Mouse (Mus musculus): ENCODE data around the gene Sfswap. TPM values are rescaled to one million over a fixed set of nuclear protein-coding genes. Genes with fewer than 3 reads are reported as not detected.

Gene Sfswap
- 169 to 190 TPM (median 177 TPM) in 4 replicates for total RNA-seq (2023)

DNA sequence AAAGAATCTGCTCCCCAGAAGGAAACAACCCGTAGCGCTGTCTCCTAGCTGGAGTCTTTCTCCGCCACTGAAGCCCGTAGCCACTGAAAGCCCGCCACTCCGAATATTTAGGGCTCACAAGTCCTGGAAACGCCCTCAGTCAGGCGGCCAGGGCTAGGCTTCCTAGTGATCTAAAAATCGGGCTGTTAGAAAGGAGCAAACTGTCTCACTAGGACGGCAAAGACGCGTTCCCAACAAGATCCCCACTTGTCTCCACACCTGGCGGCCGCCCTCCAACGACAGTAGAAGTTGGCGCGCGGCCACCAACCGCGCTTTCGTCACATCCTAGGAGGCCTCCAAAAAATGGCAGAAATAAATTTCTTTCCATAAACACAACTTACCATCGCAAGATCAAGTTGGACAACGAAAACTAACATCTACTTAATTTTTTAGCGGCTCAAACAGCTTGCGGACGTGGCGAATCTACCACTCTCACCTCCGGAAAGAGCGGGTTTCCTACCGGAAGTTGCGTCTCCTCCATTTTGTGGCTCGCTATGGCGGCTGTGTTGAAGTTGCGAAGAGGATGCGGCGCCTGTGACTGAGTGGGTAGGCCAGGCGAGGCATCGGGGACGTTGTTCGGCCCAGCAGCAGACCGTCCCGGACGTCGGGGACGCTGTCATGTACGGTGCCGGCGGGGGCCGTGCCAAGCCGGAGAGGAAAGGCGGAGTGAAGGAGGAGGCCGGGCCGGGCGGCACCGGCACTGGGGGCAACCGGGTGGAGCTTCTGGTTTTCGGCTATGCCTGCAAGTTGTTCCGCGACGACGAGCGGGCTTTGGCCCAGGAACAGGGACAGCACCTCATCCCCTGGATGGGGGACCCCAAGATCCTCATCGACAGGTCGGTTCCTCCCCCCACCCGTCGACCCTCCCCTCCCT, at the start of gene Sfswap:
Sfswap (plus strand) TSS at position 500 of the 913 bp plus-strand sequence.

DNA sequence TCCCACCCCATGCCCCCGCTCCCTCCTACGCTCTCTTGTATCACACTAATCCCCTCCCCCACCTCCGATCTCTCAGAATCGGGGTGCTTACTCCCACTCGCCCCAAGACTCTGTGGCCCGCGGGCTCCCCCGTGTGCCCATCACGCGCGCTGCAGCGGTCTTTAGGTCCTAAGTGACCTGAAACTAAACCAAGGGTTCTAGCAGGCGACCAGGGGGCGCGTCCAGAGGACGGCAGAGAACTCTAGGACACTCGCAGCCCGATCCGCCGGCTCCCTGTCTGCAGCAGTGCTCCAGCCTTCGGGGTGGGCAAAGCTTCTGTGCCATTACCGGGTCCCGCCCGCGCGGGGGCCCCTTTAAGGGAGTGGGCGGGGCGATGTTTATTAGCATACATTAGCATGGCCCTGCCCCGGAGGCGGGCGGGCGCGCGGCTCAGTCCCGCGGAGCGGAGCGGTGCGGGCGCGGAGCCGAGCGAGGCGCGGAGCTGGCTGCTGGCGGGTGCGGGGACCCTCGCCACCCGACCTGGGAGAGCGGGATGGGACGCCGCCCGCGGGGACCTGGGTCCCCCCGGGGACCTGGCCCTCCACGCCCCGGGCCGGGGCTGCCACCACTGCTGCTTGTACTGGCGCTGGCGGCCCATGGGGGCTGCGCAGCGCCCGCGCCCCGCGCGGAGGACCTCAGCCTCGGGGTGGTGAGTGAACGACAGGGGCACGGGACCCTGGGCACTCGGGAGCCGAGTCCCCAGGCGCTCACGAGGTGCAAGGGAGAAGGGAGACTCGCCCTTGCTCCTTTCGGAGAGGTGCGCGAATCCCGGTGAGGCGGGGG, 83.0 kb downstream of the Sfswap start, which contains the start of gene Mmp17:
Mmp17 (plus strand) TSS at position 409 of the 822 bp plus-strand sequence.

Other genes starting within 250 kb of the Sfswap start
- gene Mmp17, start 82.9 kb downstream of the Sfswap start, total RNA-seq (2023), result 0.85 to 2.1 TPM (median 1.0 TPM) in 4 replicates
- 1.3 to 1.6 TPM (median 1.5 TPM) in 4 replicates for gene Zfp11, start 168.9 kb downstream of the Sfswap start, total RNA-seq (2023)
- gene Sept14, start 207.3 kb downstream of the Sfswap start, total RNA-seq (2023), result not detected in 4 replicates
- 38.5 to 53.4 TPM (median 43.5 TPM) in 4 replicates for gene Mrps17, start 214.3 kb downstream of the Sfswap start, total RNA-seq (2023)
- gene Nipsnap2, start 223.8 kb downstream of the Sfswap start, total RNA-seq (2023), result 29.7 to 39.7 TPM (median 34.7 TPM) in 4 replicates

Measured in B cell, adult 62 days (primary cell).